Mouse (Mus musculus) kidney, adult 9 months (tissue): ENCODE results near the gene Bicc1.

ENCODE experiments used
- DNase-seq: peaks from one replicate; pipeline ENCODE4 v3.0.0; 2022

Bicc1 gene

GRCm38 (mm10) chr10:71050722-71051333 lies 108.7 kb downstream of the Bicc1 start:
- no peak for DNase-seq

- DNase-seq, result no peak
Observed at GRCm38 (mm10) chr10:71049294-71049693, 110.2 kb downstream of the Bicc1 start.

- no peak for DNase-seq
Observed at GRCm38 (mm10) chr10:71044410-71044809, 115.1 kb downstream of the Bicc1 start.

GRCm38 (mm10) chr10:71041874-71042273 lies 117.6 kb downstream of the Bicc1 start:
- DNase-seq, result no peak

- no peak for DNase-seq
Observed at GRCm38 (mm10) chr10:71036484-71036883, 123.0 kb downstream of the Bicc1 start.

- DNase-seq, result no peak
Observed at GRCm38 (mm10) chr10:71028996-71029395, 130.5 kb downstream of the Bicc1 start.

- DNase-seq, result no peak
Observed at GRCm38 (mm10) chr10:71028066-71028844, 131.2 kb downstream of the Bicc1 start.

GRCm38 (mm10) chr10:71025131-71025894 lies 134.2 kb downstream of the Bicc1 start:
- DNase-seq, result no peak

- DNase-seq, result no peak
Observed at GRCm38 (mm10) chr10:71024681-71025080, 134.8 kb downstream of the Bicc1 start.

GRCm38 (mm10) chr10:71023471-71023870 lies 136.0 kb downstream of the Bicc1 start:
- no peak for DNase-seq

- DNase-seq, result no peak
Observed at GRCm38 (mm10) chr10:71020459-71020858, 139.0 kb downstream of the Bicc1 start.

GRCm38 (mm10) chr10:71019836-71020235 lies 139.7 kb downstream of the Bicc1 start:
- DNase-seq, result no peak

- DNase-seq, result no peak
Observed at GRCm38 (mm10) chr10:71009771-71010496, 149.6 kb downstream of the Bicc1 start.

GRCm38 (mm10) chr10:71008721-71009120 lies 150.8 kb downstream of the Bicc1 start:
- DNase-seq, result no peak

GRCm38 (mm10) chr10:71007956-71008355 lies 151.5 kb downstream of the Bicc1 start:
- DNase-seq, result peak; percentile 34

GRCm38 (mm10) chr10:71007516-71007915 lies 152.0 kb downstream of the Bicc1 start:
- DNase-seq, result no peak

GRCm38 (mm10) chr10:71007001-71007400 lies 152.5 kb downstream of the Bicc1 start:
- DNase-seq, result no peak

GRCm38 (mm10) chr10:71002871-71003270 lies 156.6 kb downstream of the Bicc1 start:
- DNase-seq, result no peak

- no peak for DNase-seq
Observed at GRCm38 (mm10) chr10:71002186-71002585, 157.3 kb downstream of the Bicc1 start.

- DNase-seq, result peak; percentile 31
Observed at GRCm38 (mm10) chr10:70998136-70998535, 161.4 kb downstream of the Bicc1 start.

GRCm38 (mm10) chr10:70996051-70996450 lies 163.4 kb downstream of the Bicc1 start:
- DNase-seq, result no peak

GRCm38 (mm10) chr10:70994135-70994497 lies 165.4 kb downstream of the Bicc1 start:
- no peak for DNase-seq

GRCm38 (mm10) chr10:70993497-70994134 lies 165.9 kb downstream of the Bicc1 start:
- no peak for DNase-seq
